Mouse (Mus musculus): ENCODE results near the gene Tusc2. TPM values are rescaled to one million over a fixed set of nuclear protein-coding genes. Genes with fewer than 3 reads are reported as not detected.
A peak's percentile ranks its signal among the peaks of the same experiment; 100 is the strongest.

The Tusc2 gene
- polyA plus RNA-seq, 1 experiment from 2014 or later, result 96.7 TPM

- H3K4me1 ChIP-seq, result peaks cover 36% of the 10 kb centered on the region
- no peak overlapping the region for H3K9ac ChIP-seq (replicated peaks)
- no peak overlapping the region for H3K4me2 ChIP-seq (replicated peaks)
- H3K27me3 ChIP-seq, result peaks cover 29% of the 10 kb centered on the region
- peaks cover 17% of the 10 kb centered on the region for H3K36me3 ChIP-seq
- 80% methylated on average over 5 of the region's 5 CpGs for WGBS
- no peaks in the 10 kb centered on the region for H3K9me3 ChIP-seq
- H3K27ac ChIP-seq (replicated peaks), result no peak overlapping the region
- no peak for ATAC-seq (replicated peaks)
- no peak overlapping the region for H3K4me3 ChIP-seq
These were observed 15.1 kb upstream of the Tusc2 start for GRCm38 (mm10) chr9:107547957-107548356.

GRCm38 (mm10) chr9:107548820-107549219 is 14.2 kb upstream of the Tusc2 start:
- no peak overlapping the region for H3K27ac ChIP-seq (replicated peaks)
- ATAC-seq (replicated peaks), result no peak
- no peak overlapping the region for H3K4me3 ChIP-seq
- H3K4me1 ChIP-seq, result peaks cover 43% of the 10 kb centered on the region
- H3K27me3 ChIP-seq, result peaks cover 33% of the 10 kb centered on the region
- no peaks in the 10 kb centered on the region for H3K9me3 ChIP-seq
- H3K36me3 ChIP-seq, result peaks cover 13% of the 10 kb centered on the region
- no peak overlapping the region for H3K4me2 ChIP-seq (replicated peaks)
- 88% methylated on average over 10 of the region's 10 CpGs for WGBS
- H3K9ac ChIP-seq (replicated peaks), result no peak overlapping the region

DNA sequence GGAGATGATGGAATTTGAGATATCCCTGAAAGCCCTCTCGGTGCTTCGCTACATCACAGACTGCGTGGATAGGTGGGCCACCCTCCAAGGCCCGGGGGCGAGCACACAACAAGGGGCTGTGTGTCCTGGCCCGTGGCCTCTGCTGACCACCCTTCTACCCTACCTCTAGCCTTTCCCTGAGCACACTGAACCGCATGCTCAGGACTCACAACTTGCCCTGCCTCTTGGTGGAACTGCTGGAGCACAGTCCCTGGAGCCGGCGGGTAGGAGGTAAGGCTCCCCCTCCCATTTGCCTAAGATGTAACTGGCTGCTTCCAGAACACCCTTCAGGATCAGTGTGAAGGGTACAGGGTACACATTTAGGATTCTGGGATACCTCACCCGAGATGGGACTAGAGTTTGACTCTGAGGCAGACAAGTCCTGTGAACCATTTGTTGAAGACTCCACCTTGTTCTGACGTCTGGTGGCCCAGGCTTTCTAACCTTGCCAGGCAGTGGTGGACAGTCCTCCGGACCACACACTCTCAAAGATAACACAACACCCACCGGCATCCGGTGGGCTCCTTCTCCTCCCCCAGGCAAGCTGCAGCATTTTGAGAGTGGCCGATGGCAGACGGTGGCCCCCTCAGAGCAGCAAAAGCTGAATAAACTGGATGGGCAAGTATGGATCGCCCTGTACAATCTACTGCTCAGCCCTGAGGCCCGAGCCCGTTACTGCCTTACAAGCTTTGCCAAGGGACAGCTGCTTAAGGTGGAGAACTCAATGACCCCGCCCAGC is 13.6 kb upstream of the Tusc2 start:
- no peak overlapping the region for H3K9ac ChIP-seq (replicated peaks)
- ATAC-seq (replicated peaks), result no peak

DNA sequence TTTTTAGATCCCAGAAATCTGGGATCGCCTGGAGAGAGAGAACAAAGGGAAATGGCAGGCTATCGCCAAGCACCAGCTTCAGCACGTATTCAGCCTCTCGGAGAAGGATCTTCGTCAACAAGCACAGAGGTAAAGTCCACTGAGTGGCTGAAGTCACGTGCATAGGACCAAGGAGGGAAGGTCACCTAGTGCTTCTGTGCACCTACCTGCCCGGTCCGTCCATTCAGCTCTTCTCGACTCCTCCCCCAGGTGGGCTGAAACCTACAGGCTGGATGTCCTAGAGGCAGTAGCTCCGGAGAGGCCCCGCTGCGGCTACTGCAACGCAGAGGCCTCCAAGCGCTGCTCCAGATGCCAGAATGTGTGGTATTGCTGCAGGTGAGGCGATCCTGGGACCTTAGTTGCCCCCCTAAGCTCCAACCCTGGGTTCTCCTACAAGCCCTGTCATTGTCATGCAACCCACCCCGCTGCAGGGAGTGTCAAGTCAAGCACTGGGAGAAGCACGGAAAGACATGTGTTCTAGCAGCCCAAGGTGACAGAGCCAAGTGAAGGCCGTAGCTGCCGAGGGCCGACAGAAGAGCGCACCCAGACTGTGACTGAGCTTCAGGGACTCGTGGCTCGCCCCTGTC is 12.5 kb upstream of the Tusc2 start:
- Histone ChIP-seq H3K4me1 (peaks cover 49% of the 10 kb centered on the region), H3K9ac (replicated peaks) (no peak overlapping the region), H3K9me3 (no peaks in the 10 kb centered on the region), H3K4me2 (replicated peaks) (peak overlapping the region; percentile 70), H3K27me3 (peaks cover 33% of the 10 kb centered on the region), H3K36me3 (no peaks in the 10 kb centered on the region), H3K4me3 (no peak overlapping the region), H3K27ac (replicated peaks) (no peak overlapping the region)
- 37% methylated on average over 23 of the region's 23 CpGs for WGBS
- no peak for ATAC-seq (replicated peaks)

More for the DNA sequence above, 13.6 kb upstream of the Tusc2 start:
- peaks cover 45% of the 10 kb centered on the region for H3K4me1 ChIP-seq
- WGBS, result 88% methylated on average over 20 of the region's 20 CpGs
- H3K4me3 ChIP-seq, result no peak overlapping the region
- peaks cover 33% of the 10 kb centered on the region for H3K27me3 ChIP-seq
- H3K27ac ChIP-seq (replicated peaks), result no peak overlapping the region
- H3K4me2 ChIP-seq (replicated peaks), result no peak overlapping the region
- no peaks in the 10 kb centered on the region for H3K9me3 ChIP-seq
- H3K36me3 ChIP-seq, result peaks cover 7% of the 10 kb centered on the region; the same call in 1 of the 2 replicates

GRCm38 (mm10) chr9:107551117-107551889 is 11.8 kb upstream of the Tusc2 start, which contains the start of gene Rassf1:
Rassf1 (plus strand) TSS chr9:107551555.
- H3K27me3 ChIP-seq, result peaks cover 33% of the 10 kb centered on the region

GRCm38 (mm10) chr9:107551890-107552355 is 11.1 kb upstream of the Tusc2 start:
- no peak for ATAC-seq (replicated peaks)
- H3K4me2 ChIP-seq (replicated peaks), result peak overlapping the region; percentile 70
- peak overlapping the region; percentile 47 for H3K9ac ChIP-seq (replicated peaks)
- 11% methylated on average over 8 of the region's 8 CpGs for WGBS
- peaks cover 48% of the 10 kb centered on the region for H3K4me1 ChIP-seq
- no peaks in the 10 kb centered on the region for H3K36me3 ChIP-seq
- H3K27me3 ChIP-seq, result peaks cover 33% of the 10 kb centered on the region
- peak overlapping the region; percentile 41 for H3K4me3 ChIP-seq
- H3K27ac ChIP-seq (replicated peaks), result no peak overlapping the region
- H3K9me3 ChIP-seq, result no peaks in the 10 kb centered on the region

More at GRCm38 (mm10) chr9:107551117-107551889, 11.8 kb upstream of the Tusc2 start, which contains the start of gene Rassf1:
- no peak for ATAC-seq (replicated peaks)
- peak within 1 kb of the TSS; percentile 41 for H3K4me3 ChIP-seq
- H3K36me3 ChIP-seq, result no peaks in the 10 kb centered on the region
- peak within 1 kb of the TSS; percentile 47 for H3K9ac ChIP-seq (replicated peaks)
- H3K4me1 ChIP-seq, result peaks cover 49% of the 10 kb centered on the region
- no peak within 1 kb of the TSS for H3K27ac ChIP-seq (replicated peaks)
- H3K9me3 ChIP-seq, result no peaks in the 10 kb centered on the region
- peak within 1 kb of the TSS; percentile 70 for H3K4me2 ChIP-seq (replicated peaks)
- 2% methylated on average over 58 of the region's 63 CpGs for WGBS

DNA sequence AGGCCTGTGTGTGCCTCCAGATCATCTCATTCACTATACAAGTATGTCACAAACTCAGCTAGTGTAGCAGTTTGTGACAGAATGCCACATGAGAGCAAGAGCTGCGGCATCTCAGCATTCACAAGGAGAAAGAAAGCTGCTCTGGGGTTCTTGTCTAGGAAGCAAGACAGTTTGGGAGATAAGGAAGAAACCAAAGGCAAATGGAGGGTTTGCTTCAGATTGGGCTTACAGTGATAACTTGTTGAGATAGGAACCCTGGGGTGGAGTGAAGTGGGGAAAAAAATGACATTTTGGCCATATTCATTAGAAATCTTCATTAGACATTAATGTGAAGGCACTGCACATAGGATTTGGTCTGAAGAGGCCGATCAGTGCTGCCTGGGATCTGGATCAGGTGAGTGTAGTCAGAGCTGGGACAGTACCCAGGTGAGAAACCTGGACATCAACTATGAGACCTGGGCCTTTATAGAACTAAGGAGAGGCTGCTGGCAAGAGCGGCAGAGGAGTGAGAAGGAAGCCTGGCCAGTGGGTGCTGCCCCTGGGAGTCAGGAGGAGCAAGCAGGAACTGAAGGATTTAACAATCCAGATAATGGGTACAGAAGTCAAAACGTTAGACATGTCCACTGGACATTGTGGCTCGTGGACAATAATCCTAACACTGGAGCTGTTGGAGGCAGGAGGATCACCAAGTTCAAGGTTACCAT is 10.2 kb upstream of the Tusc2 start:
- H3K4me3 ChIP-seq, result no peak overlapping the region
- H3K27ac ChIP-seq (replicated peaks), result no peak overlapping the region
- no peaks in the 10 kb centered on the region for H3K9me3 ChIP-seq
- peaks cover 41% of the 10 kb centered on the region for H3K4me1 ChIP-seq
- H3K4me2 ChIP-seq (replicated peaks), result peak overlapping the region; percentile 90; the same call in 1 of the 2 replicates
- ATAC-seq (replicated peaks), result no peak
- peaks cover 33% of the 10 kb centered on the region for H3K27me3 ChIP-seq
- 78% methylated on average over 5 of the region's 5 CpGs for WGBS
- no peak overlapping the region for H3K9ac ChIP-seq (replicated peaks)
- peaks cover 6% of the 10 kb centered on the region for H3K36me3 ChIP-seq

GRCm38 (mm10) chr9:107553541-107554318 is 9.3 kb upstream of the Tusc2 start:
- Histone ChIP-seq H3K4me2 (replicated peaks) (peak overlapping the region; percentile 90), H3K4me3 (peak overlapping the region; percentile 84)
- WGBS, result 6% methylated on average over 36 of the region's 37 CpGs

DNA sequence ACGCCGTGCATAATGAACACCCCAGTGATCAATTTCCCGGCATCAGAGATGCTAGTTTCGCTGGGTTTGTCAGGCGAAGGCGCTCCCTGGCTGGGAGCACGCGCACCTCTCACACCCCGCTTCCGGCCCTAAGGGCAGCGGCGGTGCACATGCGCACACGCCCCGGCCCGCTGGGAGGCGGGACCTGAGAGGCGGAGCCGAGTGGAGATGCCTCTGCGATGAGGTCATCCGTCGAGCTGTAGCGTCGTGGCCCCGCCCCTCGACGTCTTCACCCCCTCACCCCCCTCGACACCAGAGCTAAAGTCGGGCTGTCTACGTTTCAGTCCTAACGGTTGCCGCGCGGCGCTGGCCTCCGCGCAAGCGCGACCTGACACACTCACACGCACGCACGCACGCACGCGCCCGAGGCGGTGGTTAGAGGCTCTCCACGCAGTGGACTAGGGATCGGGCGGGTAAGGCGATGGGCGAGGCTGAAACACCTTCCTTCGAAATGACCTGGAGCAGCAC is 8.7 kb upstream of the Tusc2 start:
- ATAC-seq (replicated peaks), result peak; percentile 94
- H3K9ac ChIP-seq (replicated peaks), result peak overlapping the region; percentile 81
- peaks cover 22% of the 10 kb centered on the region for H3K36me3 ChIP-seq
- H3K27ac ChIP-seq (replicated peaks), result peak overlapping the region; percentile 87
- peaks cover 41% of the 10 kb centered on the region for H3K4me1 ChIP-seq
- 0% methylated on average over 53 of the region's 53 CpGs for WGBS
- peaks cover 33% of the 10 kb centered on the region for H3K27me3 ChIP-seq
- H3K4me3 ChIP-seq, result peak overlapping the region; percentile 84
- no peaks in the 10 kb centered on the region for H3K9me3 ChIP-seq
- peak overlapping the region; percentile 90 for H3K4me2 ChIP-seq (replicated peaks)

More at GRCm38 (mm10) chr9:107553541-107554318, 9.3 kb upstream of the Tusc2 start:
- no peaks in the 10 kb centered on the region for H3K9me3 ChIP-seq
- H3K36me3 ChIP-seq, result peaks cover 15% of the 10 kb centered on the region
- peak overlapping the region; percentile 81 for H3K9ac ChIP-seq (replicated peaks)
- peak; percentile 77 for ATAC-seq (replicated peaks)
- H3K4me1 ChIP-seq, result peaks cover 41% of the 10 kb centered on the region
- H3K27me3 ChIP-seq, result peaks cover 33% of the 10 kb centered on the region
- H3K27ac ChIP-seq (replicated peaks), result peak overlapping the region; percentile 87

GRCm38 (mm10) chr9:107555031-107555457 is 8.0 kb upstream of the Tusc2 start:
- H3K27me3 ChIP-seq, result peaks cover 28% of the 10 kb centered on the region
- H3K9me3 ChIP-seq, result no peaks in the 10 kb centered on the region
- peaks cover 41% of the 10 kb centered on the region for H3K4me1 ChIP-seq
- H3K4me2 ChIP-seq (replicated peaks), result peak overlapping the region; percentile 90
- WGBS, result under 1% methylated on average over 23 of the region's 23 CpGs
- H3K36me3 ChIP-seq, result peaks cover 28% of the 10 kb centered on the region
- peak overlapping the region; percentile 81 for H3K9ac ChIP-seq (replicated peaks)
- H3K4me3 ChIP-seq, result peak overlapping the region; percentile 84
- peak overlapping the region; percentile 87 for H3K27ac ChIP-seq (replicated peaks)
- ATAC-seq (replicated peaks), result no peak

All from forebrain, embryonic 15.5 days (tissue).